Mouse (Mus musculus): ENCODE data around the gene Nudt4. TPM values are rescaled to one million over a fixed set of nuclear protein-coding genes. Genes with fewer than 3 reads are reported as not detected.

Nudt4 gene
- total and polyA plus RNA-seq, 3 experiments = 21.1 to 35.7 TPM; not detected in 1

DNA sequence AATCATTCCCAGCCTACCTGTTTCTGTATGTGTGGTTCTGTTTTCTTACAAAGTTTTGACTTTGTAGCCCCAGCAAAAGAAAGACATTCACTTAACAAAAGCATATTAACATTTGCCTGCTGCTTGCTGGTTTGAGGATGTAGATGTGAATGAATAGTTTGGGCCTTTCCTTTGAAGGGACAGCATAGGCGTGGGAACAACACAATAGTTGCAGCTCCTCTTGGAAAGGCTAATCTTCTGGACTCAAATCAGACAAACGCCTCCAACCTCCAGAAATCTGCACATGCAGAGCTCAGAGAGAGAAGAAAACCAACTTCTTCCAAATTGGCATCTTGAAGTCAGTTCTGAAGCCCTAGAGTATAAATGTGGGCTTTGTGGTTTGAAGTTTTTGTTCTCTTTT is 19.3 kb downstream of the Nudt4 start:
- H3K27me3 ChIP-seq (ENCODE audit: control insufficient read depth in 1 of 2, insufficient read depth in 2 of 2, low read length in 2 of 2) = no peaks in the 10 kb centered on the region
- H3K79me2 ChIP-seq (ENCODE audit: control insufficient read depth, insufficient read depth, low read length, poor library complexity) = peaks cover 9% of the 10 kb centered on the region
- no peaks in the 10 kb centered on the region for H3K9me3 ChIP-seq (replicated peaks; ENCODE audit: insufficient read depth, low read length)
- H3K9ac ChIP-seq (ENCODE audit: control insufficient read depth, low read depth, low read length, poor library complexity, severe bottlenecking) = no peak overlapping the region
- no peak overlapping the region for H3K4me3 ChIP-seq (ENCODE audit: control insufficient read depth in 1 of 2, insufficient read depth in 1 of 2, low read depth in 2 of 2, low read length in 2 of 2)
- peaks cover 2 to 7% of the 10 kb centered on the region in 2 experiments; a peak in 2 of 4 replicates for H3K36me3 ChIP-seq (ENCODE audit: control insufficient read depth in 1 of 2, insufficient read depth in 2 of 2, low read length in 2 of 2)
- no peaks in the 10 kb centered on the region for H3K4me1 ChIP-seq (ENCODE audit: control insufficient read depth in 1 of 2, insufficient read depth in 2 of 2, low read length in 2 of 2)
- no peak for DNase-seq (ENCODE audit: low read depth, low spot score)
- TF ChIP-seq EP300 (IDR thresholded peaks at IDR 0.05; ENCODE audit: low read depth in 1 of 2, low read length in 2 of 2) (no peak), ZNF384 (IDR thresholded peaks at IDR 0.05; ENCODE audit: low read depth, low read length) (no peak), ETS1 (IDR thresholded peaks at IDR 0.05; ENCODE audit: low read depth, low read length) (no peak), MAFK (IDR thresholded peaks at IDR 0.05; ENCODE audit: borderline replicate concordance, low read depth, low read length) (no peak), MYB (IDR thresholded peaks at IDR 0.05; ENCODE audit: low read depth, low read length) (no peak), ZC3H11A (IDR thresholded peaks at IDR 0.05; ENCODE audit: low read depth, low read length) (no peak), ZMIZ1 (IDR thresholded peaks at IDR 0.05; ENCODE audit: low read depth, low read length) (no peak), JUND (IDR thresholded peaks at IDR 0.05; ENCODE audit: low read depth, low read length) (no peak), USF1 (IDR thresholded peaks at IDR 0.05; ENCODE audit: low read depth, low read length) (no peak), MAZ (IDR thresholded peaks at IDR 0.05; ENCODE audit: low read depth, low read length) (no peak), MEF2A (IDR thresholded peaks at IDR 0.05; ENCODE audit: extremely low read depth, insufficient replicate concordance, low read depth, low read length, poor library complexity, severe bottlenecking) (no peak), CHD1 (IDR thresholded peaks at IDR 0.05; ENCODE audit: low read depth, low read length) (no peak), KAT2A (conservative IDR thresholded peaks at IDR 0.05; ENCODE audit: low read depth, low read length) (no peak), NRF1 (IDR thresholded peaks at IDR 0.05; ENCODE audit: insufficient read depth, low read depth, low read length, poor library complexity, severe bottlenecking) (no peak), E2F4 (IDR thresholded peaks at IDR 0.05; ENCODE audit: borderline replicate concordance, low read depth, low read length) (no peak), RAD21 (IDR thresholded peaks at IDR 0.05; ENCODE audit: low read depth, low read length) (no peak), USF2 (IDR thresholded peaks at IDR 0.05; ENCODE audit: borderline replicate concordance in 1 of 2, insufficient read depth in 1 of 2, low read depth in 1 of 2, low read length in 2 of 2) (no peak)
- no peak overlapping the region for H3K27ac ChIP-seq (ENCODE audit: control insufficient read depth, low read depth, low read length)

DNA sequence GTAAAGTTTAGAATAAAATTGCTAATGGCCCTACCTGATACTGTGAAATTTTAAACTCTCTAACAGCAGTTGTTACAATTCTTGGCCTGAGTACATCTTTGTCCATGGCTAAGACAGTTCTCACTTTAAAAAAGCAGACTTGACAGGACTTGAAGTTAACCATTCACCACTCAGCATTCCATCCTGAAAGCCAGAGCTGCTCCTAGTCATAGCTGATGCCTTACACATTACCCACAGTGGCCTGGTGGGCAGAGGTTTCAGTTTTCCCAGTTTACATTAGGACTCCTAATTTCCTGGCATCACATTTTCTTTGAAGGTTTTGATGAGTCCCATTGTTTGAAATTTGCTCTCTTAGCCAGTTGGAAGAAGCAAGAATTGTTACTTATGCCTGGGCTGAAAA is 19.9 kb downstream of the Nudt4 start:
- Histone ChIP-seq H3K79me2 (ENCODE audit: control insufficient read depth, insufficient read depth, low read length, poor library complexity) (peaks cover 14% of the 10 kb centered on the region), H3K27me3 (ENCODE audit: control insufficient read depth in 1 of 2, insufficient read depth in 2 of 2, low read length in 2 of 2) (no peaks in the 10 kb centered on the region), H3K27ac (ENCODE audit: control insufficient read depth, low read depth, low read length) (no peak overlapping the region), H3K4me3 (ENCODE audit: control insufficient read depth in 1 of 2, insufficient read depth in 1 of 2, low read depth in 2 of 2, low read length in 2 of 2) (no peak overlapping the region), H3K4me1 (ENCODE audit: control insufficient read depth in 1 of 2, insufficient read depth in 2 of 2, low read length in 2 of 2) (no peaks in the 10 kb centered on the region), H3K9me3 (replicated peaks; ENCODE audit: insufficient read depth, low read length) (no peaks in the 10 kb centered on the region), H3K36me3 (ENCODE audit: control insufficient read depth in 1 of 2, insufficient read depth in 2 of 2, low read length in 2 of 2) (peaks cover 2 to 7% of the 10 kb centered on the region in 2 experiments; a peak in 3 of 4 replicates), H3K9ac (ENCODE audit: control insufficient read depth, low read depth, low read length, poor library complexity, severe bottlenecking) (no peak overlapping the region)
- TF ChIP-seq RAD21 (IDR thresholded peaks at IDR 0.05; ENCODE audit: low read depth, low read length) (no peak), MEF2A (IDR thresholded peaks at IDR 0.05; ENCODE audit: extremely low read depth, insufficient replicate concordance, low read depth, low read length, poor library complexity, severe bottlenecking) (no peak), MYC (IDR thresholded peaks at IDR 0.05; ENCODE audit: low read depth, low read length) (no peak), POLR2A (IDR thresholded peaks at IDR 0.05; ENCODE audit: control insufficient read depth in 1 of 2, insufficient read depth in 1 of 2, low read depth in 1 of 2, low read length in 2 of 2, poor library complexity in 1 of 2) (no peak), NELFE (IDR thresholded peaks at IDR 0.05; ENCODE audit: low read depth, low read length) (no peak), GABPA (IDR thresholded peaks at IDR 0.05; ENCODE audit: low read depth, low read length) (no peak), ZKSCAN1 (IDR thresholded peaks at IDR 0.05; ENCODE audit: low read depth, low read length) (no peak), BHLHE40 (IDR thresholded peaks at IDR 0.05; ENCODE audit: borderline replicate concordance, low read depth, low read length) (no peak), EP300 (IDR thresholded peaks at IDR 0.05; ENCODE audit: low read depth in 1 of 2, low read length in 2 of 2) (no peak), KAT2A (conservative IDR thresholded peaks at IDR 0.05; ENCODE audit: low read depth, low read length) (no peak), POLR2AphosphoS5 (IDR thresholded peaks at IDR 0.05; ENCODE audit: borderline replicate concordance, low read depth, low read length) (no peak), ZC3H11A (IDR thresholded peaks at IDR 0.05; ENCODE audit: low read depth, low read length) (no peak), MYB (IDR thresholded peaks at IDR 0.05; ENCODE audit: low read depth, low read length) (no peak), TAL1 (IDR thresholded peaks at IDR 0.05; ENCODE audit: low read length) (no peak)
- DNase-seq (ENCODE audit: low read depth, low spot score) = no peak

All from MEL (cell line).